Mouse (Mus musculus): ENCODE results near the gene Fgf4. TPM values are rescaled to one million over a fixed set of nuclear protein-coding genes. Genes with fewer than 3 reads are reported as not detected.

The Fgf4 gene
- not detected for polyA plus RNA-seq (2017; shearing (Covaris generic))

DNA sequence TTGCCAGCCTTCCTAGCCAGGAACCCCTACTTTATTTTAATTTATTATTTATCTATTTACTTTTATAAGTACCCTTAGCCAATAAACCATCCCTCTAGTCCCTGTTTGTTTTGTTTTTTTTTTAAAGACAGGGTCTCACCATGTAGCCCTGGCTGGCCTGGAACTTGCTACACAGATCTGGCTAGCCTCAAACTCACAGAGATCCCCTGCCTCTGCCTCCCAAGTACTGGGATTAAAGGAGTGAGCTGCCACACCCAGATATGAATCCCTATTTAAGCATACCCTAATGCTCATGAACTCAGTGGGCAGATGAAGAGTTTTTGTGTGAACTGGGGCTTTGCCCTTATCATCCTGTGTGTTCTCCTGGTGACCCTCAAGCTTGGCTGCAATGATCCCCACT lies at the start of gene Fgf4:
TSS of gene Fgf4 (plus strand) at position 301 of the 400 bp plus-strand sequence.

DNA sequence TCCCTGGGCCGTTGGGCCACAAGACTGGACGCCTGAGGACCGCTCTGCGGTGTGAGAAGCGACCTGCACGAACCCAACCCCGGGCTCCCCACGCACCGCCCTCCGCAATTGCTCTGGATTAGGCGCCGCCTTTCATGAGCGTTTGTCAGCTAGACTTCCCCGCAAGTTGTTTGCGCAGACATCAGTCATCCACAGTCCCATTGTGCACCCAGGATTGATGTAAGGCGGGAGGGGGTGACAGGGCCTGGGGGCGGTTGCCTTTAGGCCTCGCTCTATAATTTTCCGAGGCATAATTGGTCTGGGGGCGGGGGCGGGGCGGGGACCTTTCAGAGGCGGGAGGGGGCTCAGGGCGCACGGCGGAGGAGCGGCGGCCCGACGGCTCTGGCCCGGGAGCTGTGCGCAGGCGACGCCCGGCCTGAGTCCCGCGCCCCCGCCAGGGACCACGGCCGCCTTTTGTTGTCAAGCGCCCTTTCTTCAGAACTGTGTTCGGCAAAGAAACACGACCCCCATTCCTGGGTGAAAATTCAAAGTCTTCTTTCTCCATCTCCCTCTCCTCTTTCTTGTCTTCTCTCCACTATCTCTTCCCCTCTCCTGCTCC lies 9.2 kb upstream of the Fgf4 start, which contains the start of gene Fgf3:
TSS of gene Fgf3 (plus strand) at position 193 of the 598 bp plus-strand sequence.

DNA sequence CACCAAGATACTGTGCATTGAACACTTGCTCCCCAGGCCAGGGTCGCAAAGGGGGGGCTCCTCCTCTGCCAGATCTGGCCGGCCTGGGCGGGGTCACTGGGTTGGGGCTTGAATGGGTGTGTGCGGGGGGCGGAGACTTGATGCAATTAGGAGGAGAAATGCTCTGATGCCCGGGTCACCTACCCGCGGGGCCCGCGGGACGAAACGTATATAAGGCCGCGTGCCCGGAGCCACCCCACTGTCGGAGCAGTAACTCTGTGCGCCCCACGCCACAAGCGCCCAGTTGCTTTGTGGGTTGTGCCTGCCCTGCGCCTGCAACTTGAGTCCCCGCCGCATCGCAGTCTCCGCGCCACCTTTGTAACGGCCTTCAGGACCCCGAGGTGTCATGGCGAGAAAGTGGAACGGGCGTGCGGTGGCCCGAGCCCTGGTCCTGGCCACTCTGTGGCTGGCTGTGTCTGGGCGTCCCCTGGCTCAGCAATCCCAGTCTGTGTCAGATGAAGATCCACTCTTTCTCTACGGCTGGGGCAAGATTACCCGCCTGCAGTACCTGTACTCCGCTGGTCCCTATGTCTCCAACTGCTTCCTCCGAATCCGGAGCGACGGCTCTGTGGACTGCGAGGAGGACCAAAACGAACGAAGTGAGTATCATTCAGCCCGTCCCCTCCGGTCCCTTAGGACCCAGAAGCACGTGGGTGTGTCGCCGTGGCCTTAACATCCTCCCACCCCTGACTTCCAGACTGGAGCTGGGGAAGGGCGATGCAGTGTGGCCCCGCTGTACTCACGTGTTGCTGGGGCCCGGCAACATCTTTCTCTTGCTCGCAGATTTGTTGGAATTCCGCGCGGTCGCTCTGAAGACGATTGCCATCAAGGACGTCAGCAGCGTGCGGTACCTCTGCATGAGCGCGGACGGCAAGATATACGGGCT lies 49.4 kb downstream of the Fgf4 start, which contains the start of gene Fgf15:
TSS of gene Fgf15 (plus strand) at position 238 of the 925 bp plus-strand sequence.

Other genes starting within 250 kb of the Fgf4 start
- not detected for gene Ano1, start 95.4 kb upstream of the Fgf4 start, polyA plus RNA-seq (2017; shearing (Covaris generic))
- not detected for gene Fgf3, start 9.3 kb upstream of the Fgf4 start, polyA plus RNA-seq (2017; shearing (Covaris generic))
- gene Fgf15, start 49.2 kb downstream of the Fgf4 start, polyA plus RNA-seq (2017; shearing (Covaris generic)), result not detected
- 28.3 TPM for gene LTO1, start 67.7 kb downstream of the Fgf4 start, polyA plus RNA-seq (2017; shearing (Covaris generic))
- gene Ccnd1, start 92.6 kb downstream of the Fgf4 start, polyA plus RNA-seq (2017; shearing (Covaris generic)), result 0.38 TPM

Measured in CD4-positive, CD25-positive, alpha-beta regulatory T cell, adult 9 weeks (primary cell).